Mouse (Mus musculus) MEL (cell line): Measurements from ENCODE around the gene Ccdc12. TPM values are rescaled to one million over a fixed set of nuclear protein-coding genes. Genes with fewer than 3 reads are reported as not detected.

Source experiments
- DNase-seq: peaks from one replicate; pipeline ENCODE4 v3.0.0; 2011; ENCODE audit warnings: low read depth, low spot score
- H3K27ac ChIP-seq: 2 replicates; pipeline ENCODE4 v1.5.1; 2012; ENCODE audit warnings: low read depth, mild to moderate bottlenecking, control low read depth, low read length, moderate library complexity; ENCODE audit not compliant: control insufficient read depth
- H3K27me3 ChIP-seq, 2 experiments: fragments of 150-350 bp in 1 of 2; sonication (generic) in 1 of 2; 2 replicates each; pipeline ENCODE4 v1.6.1; 2012; ENCODE audit warnings: low read length in 2 of 2, mild to moderate bottlenecking in 2 of 2, improper control_type of control experiment in 1 of 2, moderate library complexity in 1 of 2; ENCODE audit not compliant: insufficient read depth in 2 of 2, control insufficient read depth in 1 of 2
- H3K36me3 ChIP-seq, 2 experiments: 2 replicates each; pipeline ENCODE4 v1.6.1; 2012 to 2014; ENCODE audit warnings: low read length in 2 of 2, improper control_type of control experiment in 1 of 2, inconsistent platforms in 1 of 2, mild to moderate bottlenecking in 1 of 2; ENCODE audit not compliant: insufficient read depth in 2 of 2, control insufficient read depth in 1 of 2
- H3K4me1 ChIP-seq, 2 experiments: fragments of 150-350 bp in 1 of 2; sonication (generic) in 1 of 2; 2 replicates each; pipeline ENCODE4 v1.6.1; 2012; ENCODE audit warnings: low read length in 2 of 2, improper control_type of control experiment in 1 of 2, mild to moderate bottlenecking in 1 of 2; ENCODE audit not compliant: insufficient read depth in 2 of 2, control insufficient read depth in 1 of 2
- H3K4me3 ChIP-seq, 2 experiments: fragments of 150-350 bp in 1 of 2; sonication (generic) in 1 of 2; 2 replicates each; pipeline ENCODE4 v1.5.1; 2012; ENCODE audit warnings: low read depth in 2 of 2, low read length in 2 of 2, mild to moderate bottlenecking in 2 of 2, moderate library complexity in 2 of 2, control low read depth in 1 of 2, improper control_type of control experiment in 1 of 2; ENCODE audit not compliant: control insufficient read depth in 1 of 2, insufficient read depth in 1 of 2
- H3K79me2 ChIP-seq: 2 replicates; pipeline ENCODE4 v1.6.1; 2012; ENCODE audit warnings: mild to moderate bottlenecking, low read length, moderate library complexity; ENCODE audit not compliant: control insufficient read depth, poor library complexity, insufficient read depth
- H3K9ac ChIP-seq: 2 replicates; pipeline ENCODE4 v1.6.1; 2012; ENCODE audit warnings: low read depth, mild to moderate bottlenecking, control low read depth, low read length, moderate library complexity; ENCODE audit not compliant: control insufficient read depth, poor library complexity, severe bottlenecking
- H3K9me3 ChIP-seq: fragments of 150-350 bp; sonication (generic); replicated peaks from 2 replicates; pipeline ENCODE4 v1.6.1; 2012; ENCODE audit warnings: mild to moderate bottlenecking, low read length, improper control_type of control experiment, moderate library complexity; ENCODE audit not compliant: insufficient read depth
- CHD1 ChIP-seq: IDR thresholded peaks from 2 replicates; pipeline ENCODE4 v1.6.1; 2012; ENCODE audit warnings: low read depth, mild to moderate bottlenecking, inconsistent platforms, low read length, improper control_type of control experiment
- CHD2 ChIP-seq: IDR thresholded peaks from 2 replicates; pipeline ENCODE4 v1.6.1; 2011; ENCODE audit warnings: low read length, improper control_type of control experiment
- E2F4 ChIP-seq: IDR thresholded peaks from 2 replicates; pipeline ENCODE4 v1.6.1; 2011; ENCODE audit warnings: low read depth, low read length, improper control_type of control experiment, borderline replicate concordance
- ELF1 ChIP-seq: IDR thresholded peaks from 2 replicates; pipeline ENCODE4 v1.6.1; 2014; ENCODE audit warnings: low read depth, mild to moderate bottlenecking, inconsistent platforms, low read length, improper control_type of control experiment, moderate library complexity
- EP300 ChIP-seq, 2 experiments: IDR thresholded peaks; 2 replicates each; pipeline ENCODE4 v1.6.1; 2011; ENCODE audit warnings: improper control_type of control experiment in 2 of 2, low read length in 2 of 2, low read depth in 1 of 2, mild to moderate bottlenecking in 1 of 2
- GATA1 ChIP-seq: IDR thresholded peaks from 2 replicates; pipeline ENCODE4 v1.6.1; 2011; ENCODE audit warnings: low read depth, low read length, improper control_type of control experiment
- HCFC1 ChIP-seq: IDR thresholded peaks from 2 replicates; pipeline ENCODE4 v1.6.1; 2012; ENCODE audit warnings: low read depth, mild to moderate bottlenecking, inconsistent platforms, low read length, improper control_type of control experiment, moderate library complexity
- KAT2A ChIP-seq: conservative IDR thresholded peaks from 2 replicates; pipeline ENCODE4 v1.6.1; 2012; ENCODE audit warnings: low read depth, low read length, improper control_type of control experiment, inconsistent platforms
- MAFK ChIP-seq: IDR thresholded peaks from 2 replicates; pipeline ENCODE4 v1.6.1; 2011; ENCODE audit warnings: low read depth, mild to moderate bottlenecking, low read length, improper control_type of control experiment, borderline replicate concordance
- MAZ ChIP-seq: IDR thresholded peaks from 2 replicates; pipeline ENCODE4 v1.6.1; 2012; ENCODE audit warnings: low read depth, mild to moderate bottlenecking, inconsistent platforms, low read length, improper control_type of control experiment
- MEF2A ChIP-seq: IDR thresholded peaks from 2 replicates; pipeline ENCODE4 v1.6.1; 2014; ENCODE audit warnings: low read depth, mild to moderate bottlenecking, inconsistent platforms, low read length, improper control_type of control experiment; ENCODE audit not compliant: poor library complexity, insufficient replicate concordance, severe bottlenecking; ENCODE audit errors: extremely low read depth
- MYB ChIP-seq: IDR thresholded peaks from 2 replicates; pipeline ENCODE4 v1.6.1; 2011; ENCODE audit warnings: mild to moderate bottlenecking, low read depth, low read length, improper control_type of control experiment
- POLR2A ChIP-seq, 2 experiments: IDR thresholded peaks; 2 replicates each; pipeline ENCODE4 v1.6.1; 2011 to 2012; ENCODE audit warnings: low read length in 2 of 2, mild to moderate bottlenecking in 2 of 2, control low read depth in 1 of 2, improper control_type of control experiment in 1 of 2, low read depth in 1 of 2, moderate library complexity in 1 of 2; ENCODE audit not compliant: control insufficient read depth in 1 of 2, insufficient read depth in 1 of 2, poor library complexity in 1 of 2
- TAL1 ChIP-seq: IDR thresholded peaks from 2 replicates; pipeline ENCODE4 v1.6.1; 2012; ENCODE audit warnings: mild to moderate bottlenecking, inconsistent platforms, low read length, moderate library complexity, mixed read lengths
- TCF12 ChIP-seq: IDR thresholded peaks from 2 replicates; pipeline ENCODE4 v1.6.1; 2014; ENCODE audit warnings: low read depth, mild to moderate bottlenecking, inconsistent platforms, low read length, improper control_type of control experiment, moderate library complexity
- USF1 ChIP-seq: IDR thresholded peaks from 2 replicates; pipeline ENCODE4 v1.6.1; 2014; ENCODE audit warnings: low read depth, mild to moderate bottlenecking, inconsistent platforms, low read length, improper control_type of control experiment, moderate library complexity
- ZKSCAN1 ChIP-seq: IDR thresholded peaks from 2 replicates; pipeline ENCODE4 v1.6.1; 2012; ENCODE audit warnings: low read depth, mild to moderate bottlenecking, inconsistent platforms, low read length, improper control_type of control experiment, moderate library complexity
- polyA plus RNA-seq, 2 experiments: library from polyadenylated mRNA; stranded (reverse) in 1 of 2; unstranded in 1 of 2; fragments of >175 nt in 1 of 2; fragments of >200 nt in 1 of 2; gene quantifications; 2 replicates each; pipeline versions ENCODE4 v1.2.1 to v1.2.4; 2012; ENCODE audit warnings: low replicate concordance in 2 of 2, low read depth in 1 of 2; ENCODE audit not compliant: insufficient read length in 2 of 2, insufficient read depth in 1 of 2, missing spikeins in 1 of 2
- total RNA-seq: library from RNA; depleted of rRNA; stranded (reverse); fragments of 300-350 nt; gene quantifications from 2 replicates; pipeline ENCODE4 v1.2.3, GENCODE M21; 2012

Gene Ccdc12
- total and polyA plus RNA-seq, 3 experiments = 112 to 129 TPM; not detected in 1

DNA sequence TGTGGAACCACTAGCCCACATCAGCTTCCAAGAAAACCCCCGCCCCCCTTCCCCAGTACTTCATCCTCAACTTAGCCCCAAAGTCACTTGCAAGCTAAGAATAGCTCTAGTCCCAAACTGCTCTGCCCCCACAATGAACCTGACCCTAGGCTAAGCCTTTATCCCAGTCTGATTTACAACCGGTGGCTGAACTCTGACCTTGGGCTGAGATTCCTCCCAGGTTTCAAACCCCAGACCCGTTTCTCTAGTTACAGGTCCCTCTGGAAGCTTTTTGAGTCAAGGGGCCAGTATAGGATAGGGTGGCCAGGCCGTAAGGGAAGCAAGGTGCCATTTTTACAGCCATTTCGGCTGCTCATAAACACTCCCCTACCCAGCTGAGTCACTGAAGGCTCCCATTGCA is 89.9 kb downstream of the Ccdc12 start:
- Histone ChIP-seq H3K4me3 (no peak overlapping the region), H3K79me2 (no peaks in the 10 kb centered on the region), H3K4me1 (no peaks in the 10 kb centered on the region), H3K27ac (no peak overlapping the region), H3K9me3 (no peaks in the 10 kb centered on the region), H3K36me3 (no peaks in the 10 kb centered on the region), H3K27me3 (peaks cover 3 to 4% of the 10 kb centered on the region in 2 experiments), H3K9ac (no peak overlapping the region)
- DNase-seq = no peak
- TF ChIP-seq ELF1 = no peak
- TF ChIP-seq ZKSCAN1 = no peak
- TF ChIP-seq KAT2A = no peak
- no peak for TF ChIP-seq USF1
- TF ChIP-seq EP300 (IDR thresholded peaks at IDR 0.05; ENCODE audit: low read depth in 1 of 2, low read length in 2 of 2) = no peak
- TF ChIP-seq CHD1 = no peak
- no peak for TF ChIP-seq MAZ
- TF ChIP-seq MAFK = no peak
- no peak for TF ChIP-seq CHD2
- TF ChIP-seq HCFC1 = no peak
- TF ChIP-seq POLR2A (IDR thresholded peaks at IDR 0.05; ENCODE audit: control insufficient read depth in 1 of 2, insufficient read depth in 1 of 2, low read depth in 1 of 2, low read length in 2 of 2, poor library complexity in 1 of 2) = no peak
- no peak for TF ChIP-seq TAL1
- TF ChIP-seq GATA1 = no peak
- TF ChIP-seq E2F4 = no peak

GRCm38 (mm10) chr9:110746961-110747360 is 90.7 kb downstream of the Ccdc12 start, which contains the start of gene Pth1r:
Gene Pth1r, minus strand, starts transcription at chr9:110747145.
- Histone ChIP-seq H3K27ac (no peak within 1 kb of the TSS), H3K79me2 (no peaks in the 10 kb centered on the region), H3K4me1 (no peaks in the 10 kb centered on the region), H3K36me3 (no peaks in the 10 kb centered on the region), H3K9ac (no peak within 1 kb of the TSS), H3K9me3 (no peaks in the 10 kb centered on the region), H3K4me3 (no peak within 1 kb of the TSS), H3K27me3 (peaks cover 4% of the 10 kb centered on the region in 2 experiments)
- TF ChIP-seq MEF2A (no peak), USF1 (no peak), MAZ (no peak), TCF12 (no peak), MYB (no peak)
- no peak for DNase-seq
